Mouse (Mus musculus) thymus, postnatal 10 days (tissue): ENCODE measurements around the gene Cnpy1.

Experiments used
- DNase-seq, 2 experiments: peaks; one replicate each; pipeline ENCODE4 v3.0.0; 2021; ENCODE audit warnings: low spot score in 2 of 2

Gene Cnpy1

GRCm38 (mm10) chr5:28245574-28245973 lies at the start of gene Cnpy1:
Gene Cnpy1 (minus strand): TSS chr5:28245806.
- no peak for DNase-seq

- DNase-seq: peak; percentile 50 to 87
Measured at GRCm38 (mm10) chr5:28293990-28294389, 48.4 kb upstream of the Cnpy1 start.

GRCm38 (mm10) chr5:28292281-28292680 lies 46.7 kb upstream of the Cnpy1 start:
- no peak for DNase-seq

- no peak for DNase-seq
Measured at GRCm38 (mm10) chr5:28291118-28291850, 45.7 kb upstream of the Cnpy1 start.

GRCm38 (mm10) chr5:28290630-28291029 lies 45.0 kb upstream of the Cnpy1 start:
- no peak for DNase-seq

GRCm38 (mm10) chr5:28289111-28289510 lies 43.5 kb upstream of the Cnpy1 start:
- no peak for DNase-seq

GRCm38 (mm10) chr5:28277279-28277678 lies 31.7 kb upstream of the Cnpy1 start:
- DNase-seq: no peak

- no peak for DNase-seq
Measured at GRCm38 (mm10) chr5:28272836-28273235, 27.2 kb upstream of the Cnpy1 start.

GRCm38 (mm10) chr5:28269469-28269991 lies 23.9 kb upstream of the Cnpy1 start:
- DNase-seq: peak; percentile 9 to 11

GRCm38 (mm10) chr5:28267576-28267975 lies 22.0 kb upstream of the Cnpy1 start:
- no peak for DNase-seq

GRCm38 (mm10) chr5:28265653-28266052 lies 20.0 kb upstream of the Cnpy1 start:
- no peak for DNase-seq

GRCm38 (mm10) chr5:28263852-28264251 lies 18.2 kb upstream of the Cnpy1 start:
- DNase-seq: no peak

- no peak for DNase-seq
Measured at GRCm38 (mm10) chr5:28262070-28262469, 16.5 kb upstream of the Cnpy1 start.

- no peak for DNase-seq
Measured at GRCm38 (mm10) chr5:28259939-28260338, 14.3 kb upstream of the Cnpy1 start.

- no peak for DNase-seq
Measured at GRCm38 (mm10) chr5:28259385-28259784, 13.8 kb upstream of the Cnpy1 start.

GRCm38 (mm10) chr5:28257816-28258215 lies 12.2 kb upstream of the Cnpy1 start:
- no peak for DNase-seq

GRCm38 (mm10) chr5:28252999-28253398 lies 7.4 kb upstream of the Cnpy1 start:
- no peak for DNase-seq

- DNase-seq: no peak
Measured at GRCm38 (mm10) chr5:28252260-28252659, 6.7 kb upstream of the Cnpy1 start.

GRCm38 (mm10) chr5:28251211-28251764 lies 5.7 kb upstream of the Cnpy1 start:
- no peak for DNase-seq

- DNase-seq: no peak
Measured at GRCm38 (mm10) chr5:28250479-28250878, 4.9 kb upstream of the Cnpy1 start.

GRCm38 (mm10) chr5:28245121-28245520 lies 485 bp downstream of the Cnpy1 start:
- no peak for DNase-seq

- DNase-seq: no peak
Measured at GRCm38 (mm10) chr5:28243501-28244177, 2.0 kb downstream of the Cnpy1 start.

- DNase-seq: no peak
Measured at GRCm38 (mm10) chr5:28241423-28241822, 4.2 kb downstream of the Cnpy1 start.
